Mouse (Mus musculus) myocyte (in vitro differentiated cells): ENCODE measurements around the gene Sh3tc1.

Source experiments
- CEBPB ChIP-seq: IDR thresholded peaks from 2 replicates; pipeline ENCODE4 v1.6.1; 2011; ENCODE audit warnings: mild to moderate bottlenecking, moderate library complexity; ENCODE audit not compliant: poor library complexity, insufficient read depth, severe bottlenecking
- E2F4 ChIP-seq: IDR thresholded peaks from one replicate; pipeline ENCODE4 v1.6.1; 2011; ENCODE audit warnings: mild to moderate bottlenecking, control low read depth, moderate library complexity; ENCODE audit not compliant: insufficient read depth
- MAX ChIP-seq: IDR thresholded peaks from one replicate; pipeline ENCODE4 v1.6.1; 2011; ENCODE audit warnings: low read depth, mild to moderate bottlenecking, control low read depth
- MYOD1 ChIP-seq, 3 experiments: IDR thresholded peaks; one replicate each; pipeline ENCODE4 v1.6.1; 2011; ENCODE audit warnings: control low read depth in 2 of 3, low read depth in 2 of 3, mild to moderate bottlenecking in 2 of 3, moderate library complexity in 1 of 3; ENCODE audit not compliant: insufficient read length in 2 of 3, control insufficient read depth in 1 of 3
- MYOG ChIP-seq, 3 experiments: IDR thresholded peaks; one replicate each; pipeline ENCODE4 v1.6.1; 2011; ENCODE audit warnings: control low read depth in 2 of 3, low read depth in 2 of 3, mild to moderate bottlenecking in 2 of 3; ENCODE audit not compliant: insufficient read length in 2 of 3, control insufficient read depth in 1 of 3, insufficient read depth in 1 of 3
- POLR2A ChIP-seq: IDR thresholded peaks from one replicate; pipeline ENCODE4 v1.6.1; 2011; ENCODE audit warnings: low read depth, mild to moderate bottlenecking, control low read depth, moderate library complexity; ENCODE audit not compliant: insufficient read length
- POLR2AphosphoS2 ChIP-seq: IDR thresholded peaks from one replicate; pipeline ENCODE4 v1.6.1; 2011; ENCODE audit warnings: low read depth, control low read depth; ENCODE audit not compliant: insufficient read length
- REST ChIP-seq: IDR thresholded peaks from one replicate; pipeline ENCODE4 v1.6.1; 2011; ENCODE audit warnings: mild to moderate bottlenecking, control low read depth, moderate library complexity; ENCODE audit not compliant: insufficient read depth, insufficient read length
- SRF ChIP-seq: IDR thresholded peaks from one replicate; pipeline ENCODE4 v1.6.1; 2011; ENCODE audit warnings: low read depth; ENCODE audit not compliant: control insufficient read depth, insufficient read length
- TCF12 ChIP-seq: IDR thresholded peaks from one replicate; pipeline ENCODE4 v1.6.1; 2011; ENCODE audit warnings: mild to moderate bottlenecking, control low read depth; ENCODE audit not compliant: poor library complexity, insufficient read depth, severe bottlenecking
- TCF3 ChIP-seq: IDR thresholded peaks from one replicate; pipeline ENCODE4 v1.6.1; 2011; ENCODE audit warnings: low read depth, control low read depth; ENCODE audit not compliant: insufficient read length
- USF1 ChIP-seq: IDR thresholded peaks from one replicate; pipeline ENCODE4 v1.6.1; 2011; ENCODE audit warnings: low read depth, mild to moderate bottlenecking, control low read depth, moderate library complexity

- TF ChIP-seq TCF12: no peak
- no peak for TF ChIP-seq CEBPB
- TF ChIP-seq POLR2A: no peak
- TF ChIP-seq MAX: no peak
- TF ChIP-seq E2F4: no peak
- TF ChIP-seq MYOG (IDR thresholded peaks at IDR 0.05; ENCODE audit: control insufficient read depth in 1 of 3, insufficient read depth in 1 of 3, insufficient read length in 2 of 3, low read depth in 2 of 3): no peak
- TF ChIP-seq MYOD1 (IDR thresholded peaks at IDR 0.05; ENCODE audit: control insufficient read depth in 1 of 3, insufficient read length in 2 of 3, low read depth in 2 of 3): no peak
- no peak for TF ChIP-seq POLR2AphosphoS2
- TF ChIP-seq TCF3: no peak
- TF ChIP-seq USF1: no peak
- no peak for TF ChIP-seq SRF
- TF ChIP-seq REST: no peak
These were observed 7.1 kb upstream of the Sh3tc1 start for GRCm38 (mm10) chr5:35746910-35747309.
